ENCODE assay signal across 8 mouse cellular contexts in the genomic region with DNA sequence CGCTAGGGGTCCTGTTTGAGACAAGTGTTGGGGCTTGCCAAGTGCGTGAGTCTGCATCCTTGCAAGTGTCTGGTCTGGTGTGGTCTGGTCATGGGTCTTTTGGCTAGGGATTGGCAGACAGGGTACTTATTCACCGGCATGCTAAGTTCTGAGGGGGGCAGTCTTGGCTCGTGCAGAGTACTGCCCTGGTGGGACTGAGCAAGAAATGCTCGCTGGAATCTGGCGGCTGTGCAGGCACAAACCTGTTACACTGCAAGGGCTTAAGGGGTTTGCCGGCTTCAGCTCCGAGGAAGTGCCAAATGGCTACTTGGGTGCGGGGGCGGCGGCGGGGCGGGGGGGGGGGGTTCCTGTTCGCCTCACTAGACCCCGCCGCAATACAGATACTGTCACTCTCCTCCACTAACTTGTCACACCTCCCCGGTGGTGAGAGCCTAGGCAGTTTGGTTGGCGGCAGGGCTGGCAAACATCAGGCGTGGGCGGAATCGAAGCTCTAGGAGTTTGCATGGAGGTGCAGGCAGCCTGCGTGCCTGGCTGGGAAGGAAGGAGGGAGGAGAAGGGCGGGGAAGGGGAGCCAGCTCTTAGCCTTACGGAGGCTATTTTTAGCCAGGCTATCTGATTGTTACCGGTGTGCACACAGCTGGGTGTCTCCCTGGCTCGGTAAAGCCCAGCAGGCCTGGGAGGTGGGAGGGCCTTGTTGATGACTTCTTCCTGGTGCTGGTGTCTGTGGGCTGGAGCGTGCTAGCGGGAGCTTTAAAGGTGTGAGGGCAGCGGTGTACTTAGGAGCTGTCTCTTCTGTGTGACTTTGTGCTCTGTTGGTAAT. TPM values are rescaled to one million over a fixed set of nuclear protein-coding genes. Genes with fewer than 3 reads are reported as not detected.
A peak's percentile ranks its signal among the peaks of the same experiment; 100 is the strongest.
DNase-seq lines count a peak whose midpoint lies in the region; ATAC-seq and TF ChIP-seq lines count a peak whose summit lies in the region.

No protein-coding gene starts in this region.

- peak; percentile 91 for DNase-seq in ES-CJ7 (ENCODE audit: low read depth, low spot score)
- peak; percentile 67 to 71 for DNase-seq in heart, postnatal 14 days
- peak; percentile 77 to 90 for DNase-seq in layer of hippocampus, adult 18-20 months (ENCODE audit: low spot score in 2 of 2)
- peak; percentile 54 for DNase-seq in lung, adult 2 months
- peak; percentile 21 to 36 for DNase-seq in thymus, postnatal 10 days (ENCODE audit: low spot score in 2 of 2)

- peak; percentile 16; the same call in 1 of the 2 replicates for TF ChIP-seq POLR2A in lung, adult 2 months (IDR thresholded peaks at IDR 0.05; ENCODE audit: borderline replicate concordance, extremely low read depth, low read depth, low read length)

- intact Hi-C loops in heart, postnatal 14 days (cut with DNase I), result loop anchor here (5.0 to 10.0 kb wide), 2 partner anchors 46 to 1589 kb away; partner anchors contain the start of genes Necap1 and Pex5

- H3K27me3 ChIP-seq in forebrain, embryonic 13.5 days, result no peaks in the 10 kb centered on the region

- ATAC-seq in cerebellum, adult (ENCODE audit: insufficient number of reproducible peaks, low FRiP score, low TSS enrichment), result peak; percentile 74
- ATAC-seq in forebrain, embryonic 13.5 days, result peak; percentile 71
- peak; percentile 57 for ATAC-seq in neutrophil, adult 5-6 weeks (ENCODE audit: extremely low read depth, insufficient number of reproducible peaks, low FRiP score, poor library complexity, severe bottlenecking)

- no peak for TF ChIP-seq CTCF in lung, adult 2 months (IDR thresholded peaks at IDR 0.05; ENCODE audit: insufficient read depth, low read length)

- no peak overlapping the region for H3K27ac ChIP-seq in forebrain, embryonic 13.5 days

- H3K4me1 ChIP-seq in forebrain, embryonic 13.5 days, result peaks cover 39% of the 10 kb centered on the region
- peaks cover 30% of the 10 kb centered on the region for H3K4me1 ChIP-seq in lung, adult 2 months (ENCODE audit: control insufficient read depth, insufficient read depth, low read length)

- H3K4me3 ChIP-seq in forebrain, embryonic 13.5 days, result peak overlapping the region; percentile 33
- H3K4me3 ChIP-seq in lung, adult 2 months (replicated peaks; ENCODE audit: extremely low read depth, low read depth, low read length), result peak overlapping the region; percentile 55

- H3K9me3 ChIP-seq in forebrain, embryonic 13.5 days (replicated peaks), result no peaks in the 10 kb centered on the region

- 3% methylated on average over 29 of the region's 29 CpGs for WGBS in forebrain, embryonic 13.5 days
- WGBS in lung, adult 2 months, result 4% methylated on average over 29 of the region's 29 CpGs

- H3K9ac ChIP-seq in forebrain, embryonic 13.5 days, result peak overlapping the region; percentile 58

- peaks cover 29% of the 10 kb centered on the region; the same call in 1 of the 2 replicates for H3K36me3 ChIP-seq in forebrain, embryonic 13.5 days (ENCODE audit: poor library complexity, severe bottlenecking)

- peak overlapping the region; percentile 67 for H3K4me2 ChIP-seq in forebrain, embryonic 13.5 days

RNA-seq across cellular contexts. Expression of gene Foxj2, which starts 6.4 kb away (rescaled TPM):
- 4.4 and 4.5 TPM in 2 replicates for polyA plus RNA-seq in forebrain, embryonic 13.5 days (2015; fragmentation: Nextera tagmentation; extraction: Ambion mirVana)
- 10 to 100 TPM; 30.9 to 31.9 TPM for total RNA-seq in heart, postnatal 14 days (2021)
- 10 to 100 TPM; 29.1 to 29.9 TPM for total RNA-seq in layer of hippocampus, adult 18-20 months (2021)
- 16.5 and 19.9 TPM in 2 replicates for polyA plus RNA-seq in lung, adult 2 months (2012; rRNA removed)
- total RNA-seq in neutrophil, adult 5-6 weeks (2017), result 32.8 and 38.8 TPM in 2 replicates

RNA-seq across cellular contexts. Expression of gene Slc2a3, which starts 24.7 kb away (rescaled TPM):
- 9.3 and 12.5 TPM in 2 replicates for polyA plus RNA-seq in forebrain, embryonic 13.5 days (2015; fragmentation: Nextera tagmentation; extraction: Ambion mirVana)
- 1 to 10 TPM; 2.3 to 2.4 TPM for total RNA-seq in heart, postnatal 14 days (2021)
- 100 to 1,000 TPM; 110 to 113 TPM for total RNA-seq in layer of hippocampus, adult 18-20 months (2021)
- 2.6 and 7.4 TPM in 2 replicates for polyA plus RNA-seq in lung, adult 2 months (2012; rRNA removed)
- 315 and 331 TPM in 2 replicates for total RNA-seq in neutrophil, adult 5-6 weeks (2017)

RNA-seq across cellular contexts. Expression of gene C3ar1, which starts 29.8 kb away (rescaled TPM):
- 0.58 and 0.89 TPM in 2 replicates for polyA plus RNA-seq in forebrain, embryonic 13.5 days (2015; fragmentation: Nextera tagmentation; extraction: Ambion mirVana)
- total RNA-seq in heart, postnatal 14 days (2021), result 1 to 10 TPM; 2.5 to 3.6 TPM
- total RNA-seq in layer of hippocampus, adult 18-20 months (2021), result under 1 TPM; 0.38 to 0.79 TPM
- polyA plus RNA-seq in lung, adult 2 months (2012; rRNA removed), result 1.9 and 3.7 TPM in 2 replicates
- 1.4 and 1.5 TPM in 2 replicates for total RNA-seq in neutrophil, adult 5-6 weeks (2017)

RNA-seq across cellular contexts. Expression of gene Necap1, which starts 48.1 kb away (rescaled TPM):
- 85.5 and 86.7 TPM in 2 replicates for polyA plus RNA-seq in forebrain, embryonic 13.5 days (2015; fragmentation: Nextera tagmentation; extraction: Ambion mirVana)
- total RNA-seq in heart, postnatal 14 days (2021), result 10 to 100 TPM; 23.8 to 25.5 TPM
- total RNA-seq in layer of hippocampus, adult 18-20 months (2021), result 100 to 1,000 TPM; 212 to 213 TPM
- 11.5 and 16.7 TPM in 2 replicates for polyA plus RNA-seq in lung, adult 2 months (2012; rRNA removed)
- 33.2 and 37.3 TPM in 2 replicates for total RNA-seq in neutrophil, adult 5-6 weeks (2017)

Comparison
In these comparisons a context has a peak if more than half of its experiments do, and no peak if none do; other contexts are left out.
1. DNase-seq: peak in every context shown above with its lines; median percentile 91 in ES-CJ7; 84 in layer of hippocampus, adult 18-20 months; 69 in heart, postnatal 14 days; 54 in lung, adult 2 months; 28 in thymus, postnatal 10 days.
2. RNA of gene Slc2a3, which starts 24.7 kb away (total RNA-seq): 315 to 331 TPM in neutrophil, adult 5-6 weeks and 110 to 113 TPM in layer of hippocampus, adult 18-20 months; 2.3 to 2.4 TPM in heart, postnatal 14 days; every median in the first group is over 10 times any median in the second.
3. Peak in every context shown above with its lines, with median percentiles within 50 percentile points of each other: ATAC-seq.